Mouse (Mus musculus) intestine, embryonic 14.5 days (tissue): ENCODE data around the gene Cyp2c55. TPM values are rescaled to one million over a fixed set of nuclear protein-coding genes. Genes with fewer than 3 reads are reported as not detected.

Experiments
- ATAC-seq: fragments of 200-750 bp; cut with Nextera tagmentation; replicated peaks from 2 replicates; pipeline ENCODE4 v1.8.0; 2017; ENCODE audit warnings: low read depth, moderate number of reproducible peaks, moderate TSS enrichment, moderate library complexity; ENCODE audit not compliant: low FRiP score, low TSS enrichment
- DNase-seq: peaks from one replicate; pipeline ENCODE4 v3.0.0-alpha.2; 2018; ENCODE audit warnings: low spot score
- H3K27ac ChIP-seq: fragments of 300-500 bp; sonication (generic); 2 replicates; pipeline ENCODE4 v1.5.1; 2014; ENCODE audit warnings: low read depth, mild to moderate bottlenecking, control low read depth
- H3K27me3 ChIP-seq: fragments of 300-500 bp; sonication (generic); replicated peaks from 2 replicates; pipeline ENCODE4 v1.6.1; 2014; ENCODE audit warnings: low read length, control low read depth; ENCODE audit not compliant: control insufficient read depth, insufficient read depth
- H3K36me3 ChIP-seq: fragments of 300-500 bp; sonication (generic); 2 replicates; pipeline ENCODE4 v1.6.1; 2014; ENCODE audit warnings: low read length, control low read depth; ENCODE audit not compliant: control insufficient read depth, insufficient read depth
- H3K4me1 ChIP-seq: fragments of 300-500 bp; sonication (generic); replicated peaks from 2 replicates; pipeline ENCODE4 v1.6.1; 2014; ENCODE audit warnings: low read length, control low read depth, mixed read lengths; ENCODE audit not compliant: control insufficient read depth, insufficient read depth
- H3K4me2 ChIP-seq: fragments of 300-500 bp; sonication (generic); 2 replicates; pipeline ENCODE4 v1.6.1; 2014; ENCODE audit warnings: low read length
- H3K4me3 ChIP-seq: fragments of 300-500 bp; sonication (generic); 2 replicates; pipeline ENCODE4 v1.5.1; 2014; ENCODE audit warnings: low read depth, low read length, control low read depth, mixed read lengths
- H3K9ac ChIP-seq: fragments of 300-500 bp; sonication (generic); 2 replicates; pipeline ENCODE4 v1.6.1; 2014; ENCODE audit warnings: mild to moderate bottlenecking, low read length
- H3K9me3 ChIP-seq: fragments of 300-500 bp; sonication (generic); 2 replicates; pipeline ENCODE4 v1.6.1; 2016; ENCODE audit warnings: low read length, control low read depth; ENCODE audit not compliant: control insufficient read depth
- WGBS: fragments of 180-500 bp; shearing (Covaris S2); extraction: QIAGEN DNeasy Blood & Tissue Kit; methylation state at CpG from one replicate; pipeline ENCODE4 v1.1.7; 2014; 5-methylcytosine and 5-hydroxymethylcytosine counted together
- polyA plus RNA-seq: library from polyadenylated mRNA; unstranded; fragments of >200 nt; fragmentation: Nextera tagmentation; extraction: Ambion mirVana; gene quantifications from 2 replicates; pipeline ENCODE4 v1.2.1, GENCODE M21; 2014

The Cyp2c55 gene
- 1.2 and 1.3 TPM in 2 replicates for polyA plus RNA-seq

DNA sequence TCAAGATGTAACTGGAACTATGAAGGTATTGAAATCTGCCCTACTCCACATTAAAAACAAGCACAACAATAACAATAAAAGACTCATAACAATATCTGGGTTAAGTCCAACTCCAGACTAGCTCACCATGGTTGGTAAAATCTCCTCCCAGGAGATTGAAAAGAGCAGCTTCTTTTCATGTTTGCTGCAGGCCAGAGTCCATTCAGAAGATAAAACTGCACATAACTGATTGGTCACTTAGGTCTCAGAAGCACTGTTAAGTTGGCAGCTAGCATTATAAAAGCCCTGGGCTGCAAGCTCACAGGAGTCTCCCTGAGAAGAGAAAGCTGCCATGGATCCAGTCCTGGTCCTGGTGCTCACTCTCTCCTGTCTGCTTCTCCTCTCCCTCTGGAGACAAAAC lies at the start of gene Cyp2c55:
Gene Cyp2c55, plus strand, starts transcription at position 305 of the 400 bp plus-strand sequence.
- no peaks in the 10 kb centered on the region for H3K36me3 ChIP-seq
- no peak for ATAC-seq
- H3K4me3 ChIP-seq = no peak within 1 kb of the TSS
- no peaks in the 10 kb centered on the region for H3K27me3 ChIP-seq
- DNase-seq = no peak
- H3K4me1 ChIP-seq = no peaks in the 10 kb centered on the region
- H3K9me3 ChIP-seq = no peaks in the 10 kb centered on the region
- H3K4me2 ChIP-seq = no peak within 1 kb of the TSS
- H3K9ac ChIP-seq = no peak within 1 kb of the TSS
- no peak within 1 kb of the TSS for H3K27ac ChIP-seq

DNA sequence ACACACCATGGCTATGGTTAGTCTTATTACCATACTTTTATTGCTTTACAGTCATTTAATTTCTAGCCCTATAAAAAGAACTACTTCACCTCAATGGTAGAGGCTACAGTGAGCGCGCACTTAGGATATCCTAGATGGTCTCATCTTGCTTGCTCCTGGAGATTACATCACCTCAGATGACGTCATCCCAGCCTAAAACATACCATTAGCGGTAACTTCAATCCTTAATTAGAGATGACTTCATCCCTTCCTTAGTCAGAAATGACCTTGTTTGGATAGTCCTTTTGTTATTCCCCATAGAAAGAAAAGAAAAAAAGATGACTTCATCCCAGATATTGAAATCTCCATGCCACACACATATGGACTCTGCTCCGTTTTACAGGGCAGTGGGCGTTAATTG lies 36.1 kb upstream of the Cyp2c55 start:
- Histone ChIP-seq H3K9ac (no peak overlapping the region), H3K27ac (no peak overlapping the region), H3K9me3 (no peaks in the 10 kb centered on the region), H3K36me3 (peaks cover 38% of the 10 kb centered on the region), H3K4me3 (no peak overlapping the region), H3K4me2 (no peak overlapping the region), H3K4me1 (no peaks in the 10 kb centered on the region), H3K27me3 (no peaks in the 10 kb centered on the region)
- ATAC-seq (no peak), DNase-seq (no peak)
- WGBS = 88% methylated on average over 6 of the region's 6 CpGs

DNA sequence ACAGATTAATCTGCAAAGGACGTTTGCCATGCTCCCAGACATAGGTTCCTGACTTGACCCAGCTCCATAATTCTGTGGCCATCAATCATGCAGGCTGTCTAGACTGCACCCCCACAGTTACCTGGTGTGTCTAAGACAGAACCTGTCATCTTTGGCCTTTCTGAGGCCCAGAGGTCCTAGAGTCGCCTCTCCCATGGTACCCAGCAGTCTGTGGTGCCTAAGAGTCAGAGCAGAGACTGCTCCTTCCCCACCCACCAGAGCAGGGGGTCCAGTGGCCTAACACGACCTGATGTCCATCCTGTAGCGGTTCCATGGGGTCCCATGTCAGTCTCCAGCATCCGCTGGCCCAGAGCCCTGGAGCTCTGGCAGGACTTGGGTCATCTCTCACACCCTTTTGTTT lies 34.2 kb upstream of the Cyp2c55 start:
- no peaks in the 10 kb centered on the region for H3K4me1 ChIP-seq
- H3K36me3 ChIP-seq = peaks cover 24% of the 10 kb centered on the region
- H3K27ac ChIP-seq = no peak overlapping the region
- H3K9me3 ChIP-seq = no peaks in the 10 kb centered on the region
- no peaks in the 10 kb centered on the region for H3K27me3 ChIP-seq
- DNase-seq (no peak), ATAC-seq (no peak)
- H3K4me2 ChIP-seq = no peak overlapping the region
- H3K4me3 ChIP-seq = no peak overlapping the region
- no peak overlapping the region for H3K9ac ChIP-seq
- 75% methylated on average over 5 of the region's 5 CpGs for WGBS

DNA sequence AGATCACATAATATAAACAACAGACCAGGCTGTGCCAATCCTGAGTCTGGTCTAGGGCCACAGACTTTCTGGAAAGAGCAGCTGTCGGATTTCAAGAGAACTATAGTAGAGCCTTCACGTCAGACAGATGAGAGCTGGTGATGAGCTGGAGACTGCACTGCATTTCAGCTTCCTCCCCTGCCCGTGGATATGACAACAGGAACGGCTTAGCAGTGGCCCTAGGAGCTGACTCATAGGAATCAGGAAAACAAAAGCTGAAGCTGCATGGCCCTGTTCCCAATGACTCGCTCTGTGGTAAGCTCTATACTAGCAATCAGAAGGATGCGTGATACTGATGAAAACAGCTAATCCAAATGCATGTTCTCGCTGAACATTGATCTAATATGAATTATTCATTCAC lies 33.2 kb upstream of the Cyp2c55 start:
- Histone ChIP-seq H3K9ac (no peak overlapping the region), H3K27me3 (no peaks in the 10 kb centered on the region), H3K4me1 (no peaks in the 10 kb centered on the region), H3K4me3 (no peak overlapping the region), H3K9me3 (no peaks in the 10 kb centered on the region), H3K36me3 (peaks cover 22% of the 10 kb centered on the region), H3K27ac (no peak overlapping the region), H3K4me2 (no peak overlapping the region)
- WGBS = 38% methylated on average over 7 of the region's 7 CpGs
- no peak for DNase-seq
- no peak; the same call in 1 of the 2 replicates for ATAC-seq

DNA sequence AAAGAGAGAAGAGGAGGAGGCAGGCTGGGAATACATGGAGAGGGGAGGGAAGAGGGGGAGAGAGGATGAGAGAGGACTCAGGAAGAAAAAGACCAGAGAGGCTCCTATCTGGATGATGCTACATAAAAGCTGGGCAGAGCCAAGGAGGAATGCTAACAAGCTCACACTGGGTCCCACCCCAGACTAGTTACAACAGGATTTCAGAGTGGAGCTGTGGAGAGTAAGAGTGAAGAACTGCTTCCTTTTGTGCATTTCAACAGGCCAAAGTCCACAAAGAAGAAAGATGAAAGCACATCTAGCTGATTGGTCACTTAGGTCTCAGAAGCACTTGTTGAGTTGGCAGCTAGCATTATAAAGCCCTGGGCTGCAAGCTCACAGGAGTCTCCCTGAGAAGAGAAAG lies 30.6 kb upstream of the Cyp2c55 start:
- H3K36me3 ChIP-seq = peaks cover 4% of the 10 kb centered on the region; the same call in 1 of the 2 replicates
- H3K4me1 ChIP-seq = no peaks in the 10 kb centered on the region
- no peaks in the 10 kb centered on the region for H3K27me3 ChIP-seq
- no peak for DNase-seq
- no peak overlapping the region for H3K27ac ChIP-seq
- no peaks in the 10 kb centered on the region for H3K9me3 ChIP-seq
- ATAC-seq = no peak
- H3K4me2 ChIP-seq = no peak overlapping the region
- no peak overlapping the region for H3K4me3 ChIP-seq
- no peak overlapping the region for H3K9ac ChIP-seq

DNA sequence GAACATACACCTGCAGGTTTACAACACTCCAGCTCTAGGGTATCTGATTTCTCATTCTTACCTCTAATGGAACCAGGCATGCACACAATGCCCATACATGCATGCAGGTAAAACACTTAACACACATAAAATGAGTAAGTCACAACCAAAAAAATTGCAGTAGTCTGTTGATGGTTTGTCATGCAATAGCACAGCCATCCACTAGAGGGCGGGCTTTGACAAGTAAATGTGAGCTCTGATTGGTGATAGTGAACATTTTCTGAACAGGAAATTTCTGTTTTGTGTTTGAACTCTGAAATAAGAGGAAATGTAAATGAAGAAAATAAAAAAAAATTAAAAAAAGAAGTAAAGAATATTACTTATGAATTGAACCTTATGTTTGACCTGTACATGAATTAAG lies 24.9 kb upstream of the Cyp2c55 start:
- Histone ChIP-seq H3K4me2 (no peak overlapping the region), H3K36me3 (no peaks in the 10 kb centered on the region), H3K9ac (no peak overlapping the region), H3K27me3 (no peaks in the 10 kb centered on the region), H3K4me3 (no peak overlapping the region), H3K27ac (no peak overlapping the region), H3K4me1 (no peaks in the 10 kb centered on the region), H3K9me3 (no peaks in the 10 kb centered on the region)
- no peak for ATAC-seq
- peak; percentile 81 for DNase-seq
- WGBS = 0% methylated on average over 1 of the region's 1 CpGs

DNA sequence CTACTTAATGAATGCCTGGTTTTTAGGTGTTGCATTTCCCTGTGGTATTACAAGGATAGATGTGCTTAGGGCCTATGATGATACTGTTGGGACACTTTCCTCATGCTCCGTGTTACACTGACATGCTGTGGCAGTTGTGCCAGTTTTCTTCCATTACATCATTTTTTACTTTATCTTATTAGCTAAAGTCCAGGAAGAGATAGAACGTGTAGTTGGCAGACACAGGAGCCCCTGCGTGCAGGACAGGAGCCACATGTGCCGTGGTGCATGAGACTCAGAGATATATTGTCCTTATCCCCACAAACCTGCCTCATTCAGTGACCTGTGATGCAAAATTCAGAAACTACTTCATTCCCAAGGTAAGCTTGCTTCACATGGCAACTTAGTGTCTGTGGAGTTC lies 8.6 kb upstream of the Cyp2c55 start:
- WGBS = 82% methylated on average over 4 of the region's 4 CpGs
- Histone ChIP-seq H3K9me3 (no peaks in the 10 kb centered on the region), H3K9ac (no peak overlapping the region), H3K27me3 (no peaks in the 10 kb centered on the region), H3K4me2 (no peak overlapping the region), H3K4me1 (no peaks in the 10 kb centered on the region), H3K4me3 (no peak overlapping the region), H3K27ac (no peak overlapping the region), H3K36me3 (no peaks in the 10 kb centered on the region)
- ATAC-seq (no peak), DNase-seq (no peak)

DNA sequence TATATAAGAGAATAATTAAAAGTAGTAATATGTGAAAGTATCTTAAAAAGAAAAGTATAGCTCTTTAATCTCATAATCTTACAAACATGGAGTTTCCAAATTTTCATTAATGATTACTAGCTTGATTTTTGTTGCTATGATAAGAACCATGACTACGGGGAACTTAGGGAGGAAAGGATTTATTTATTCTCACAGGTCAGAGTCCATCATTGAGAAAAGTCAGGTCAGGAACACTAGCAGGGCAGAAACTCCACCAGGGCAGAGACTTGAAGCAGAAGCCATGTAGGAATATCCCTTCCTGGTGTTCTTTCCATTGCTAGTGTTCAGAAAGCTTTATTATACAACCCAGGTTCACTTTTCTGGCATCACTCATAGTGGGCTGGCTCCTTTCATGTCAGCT lies 8.1 kb upstream of the Cyp2c55 start:
- H3K27me3 ChIP-seq = no peaks in the 10 kb centered on the region
- H3K4me3 ChIP-seq = no peak overlapping the region
- no peaks in the 10 kb centered on the region for H3K4me1 ChIP-seq
- no peak overlapping the region for H3K9ac ChIP-seq
- H3K36me3 ChIP-seq = no peaks in the 10 kb centered on the region
- no peak overlapping the region for H3K4me2 ChIP-seq
- no peak overlapping the region for H3K27ac ChIP-seq
- no peak for DNase-seq
- WGBS = 47% methylated on average over 1 of the region's 1 CpGs
- ATAC-seq = 0 out of 2 replicates have a peak, but pooled peaks have one; percentile 12
- no peaks in the 10 kb centered on the region for H3K9me3 ChIP-seq

DNA sequence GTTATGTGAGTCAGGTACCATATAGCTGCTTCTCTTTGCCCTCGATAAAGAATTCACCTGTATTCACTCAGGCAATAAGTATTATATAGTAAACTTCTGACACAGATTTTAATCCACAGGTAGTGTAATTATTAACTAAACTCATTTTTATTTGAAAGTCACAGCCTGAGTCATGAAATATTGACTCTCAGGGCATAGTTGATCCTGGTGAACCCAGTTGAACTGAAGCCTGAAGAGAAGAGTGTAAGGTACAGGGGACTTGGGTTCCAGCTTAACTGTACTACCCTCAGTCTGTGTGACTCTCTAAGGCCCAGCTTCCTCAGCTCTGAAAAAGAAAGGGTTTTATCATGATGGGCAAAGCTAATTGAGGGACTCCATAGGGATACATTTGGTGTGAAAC lies 1.7 kb upstream of the Cyp2c55 start:
- H3K9ac ChIP-seq = no peak overlapping the region
- H3K9me3 ChIP-seq = no peaks in the 10 kb centered on the region
- 76% methylated on average over 1 of the region's 1 CpGs for WGBS
- no peaks in the 10 kb centered on the region for H3K4me1 ChIP-seq
- H3K27ac ChIP-seq = no peak overlapping the region
- DNase-seq (no peak), ATAC-seq (peak; percentile 72)
- H3K36me3 ChIP-seq = no peaks in the 10 kb centered on the region
- H3K4me3 ChIP-seq = no peak overlapping the region
- H3K27me3 ChIP-seq = no peaks in the 10 kb centered on the region
- no peak overlapping the region for H3K4me2 ChIP-seq
